Mouse (Mus musculus): ENCODE measurements around the gene Hoxd3. TPM values are rescaled to one million over a fixed set of nuclear protein-coding genes. Genes with fewer than 3 reads are reported as not detected.

Gene Hoxd3
- total RNA-seq (2021) = not detected

DNA sequence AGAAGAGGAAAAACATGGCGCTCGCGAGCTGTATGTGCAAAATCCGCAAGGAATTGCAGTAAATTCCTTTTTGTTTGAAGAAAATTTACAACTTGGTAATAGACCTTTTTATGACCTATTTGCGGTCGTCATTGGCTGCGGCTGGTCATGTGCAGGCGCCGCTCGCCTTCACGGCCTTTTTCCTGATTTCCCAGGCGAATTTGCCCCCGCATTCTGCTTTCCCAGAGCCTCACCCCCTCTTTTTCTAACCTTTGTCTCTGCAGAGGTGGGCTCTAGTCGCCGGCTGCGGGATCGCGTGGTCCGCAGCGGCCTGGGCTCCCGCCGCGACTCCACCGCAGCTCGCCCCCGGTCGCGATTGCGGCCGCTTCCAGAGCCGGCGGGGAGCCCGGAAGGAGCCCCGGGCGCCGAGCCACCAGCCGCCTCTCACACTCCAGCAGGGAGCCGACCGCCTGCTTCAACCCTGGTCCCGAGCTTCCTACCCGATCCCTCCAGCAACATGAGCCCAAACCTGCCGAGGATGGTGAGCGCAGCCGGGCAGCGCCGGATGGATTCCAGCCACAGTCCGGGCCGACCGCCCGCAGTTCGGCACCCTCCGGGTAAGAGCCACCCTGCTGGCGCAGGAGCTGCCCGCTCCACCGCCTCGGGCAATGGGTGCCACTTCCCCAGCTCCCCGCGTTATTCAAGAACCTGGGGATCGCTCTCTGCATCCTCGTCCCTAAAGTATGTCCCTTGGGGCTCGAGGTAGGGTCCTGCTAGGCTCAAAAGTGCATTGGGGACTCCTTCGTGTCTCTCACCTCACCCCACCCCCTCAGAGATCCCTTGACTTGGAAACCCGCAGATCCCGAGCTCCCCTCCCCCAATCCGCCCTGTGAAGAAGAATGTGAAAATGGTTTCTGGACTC, at the start of gene Hoxd3, which contains the start of gene Hoxd4:
Gene Hoxd3 (plus strand): TSS at position 207 of the 901 bp plus-strand sequence.
Gene Hoxd4 (plus strand): TSS at position 209 of the 901 bp plus-strand sequence.
- DNase-seq (ENCODE audit: low spot score in 2 of 2) = no peak
- intact Hi-C loops (cut with DNase I) = no loop called here

DNA sequence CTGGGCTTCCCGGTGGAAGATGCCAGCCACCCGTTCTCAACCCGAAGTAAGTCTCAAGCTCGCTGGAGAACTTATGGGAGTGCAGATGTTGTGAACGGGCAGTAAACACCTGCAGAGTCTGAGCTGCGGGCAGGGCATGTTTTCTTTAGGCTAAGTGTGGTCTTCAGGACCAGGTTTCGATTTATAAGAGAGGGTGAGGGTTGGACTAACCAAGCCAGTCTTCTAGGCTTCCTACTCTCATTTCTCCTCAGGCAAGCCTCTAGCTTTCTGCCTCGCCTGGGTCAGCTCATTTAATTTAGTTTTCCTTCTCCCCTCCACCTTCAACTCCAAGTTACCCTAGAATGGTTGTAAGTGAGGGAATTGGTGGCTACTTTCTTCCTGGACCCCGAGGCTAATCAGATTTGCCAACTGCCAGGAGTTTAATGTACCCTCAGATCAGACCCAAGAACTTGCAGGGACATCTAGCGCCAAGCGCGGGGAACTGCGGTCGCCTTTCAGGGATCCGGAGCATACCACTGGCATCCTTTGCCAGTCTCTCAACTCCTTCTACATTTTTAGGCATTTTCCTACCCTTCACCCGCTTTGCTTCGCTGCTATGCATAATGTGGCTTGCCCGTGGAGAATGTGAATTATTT, 48.3 kb upstream of the Hoxd3 start:
- intact Hi-C loops (cut with DNase I) = loop anchor here (2.0 to 10.0 kb wide), 5 partner anchors 597 to 1111 kb away; partner anchors contain the start of gene Chn1
- DNase-seq (ENCODE audit: low spot score in 2 of 2) = peak; percentile 42 to 52

- no peak for DNase-seq (ENCODE audit: low spot score in 2 of 2)
- intact Hi-C loops (cut with DNase I) = loop anchor here (10.0 kb wide), 1 partner anchor 892 kb away; the partner anchor contains the start of gene Chn1
These were observed 45.3 kb upstream of the Hoxd3 start for GRCm38 (mm10) chr2:74666411-74666810.

- intact Hi-C loops (cut with DNase I) = loop anchor here (10.0 kb wide), 1 partner anchor 893 kb away; the partner anchor contains the start of gene Chn1
These were observed 44.4 kb upstream of the Hoxd3 start for GRCm38 (mm10) chr2:74667191-74667841.

DNA sequence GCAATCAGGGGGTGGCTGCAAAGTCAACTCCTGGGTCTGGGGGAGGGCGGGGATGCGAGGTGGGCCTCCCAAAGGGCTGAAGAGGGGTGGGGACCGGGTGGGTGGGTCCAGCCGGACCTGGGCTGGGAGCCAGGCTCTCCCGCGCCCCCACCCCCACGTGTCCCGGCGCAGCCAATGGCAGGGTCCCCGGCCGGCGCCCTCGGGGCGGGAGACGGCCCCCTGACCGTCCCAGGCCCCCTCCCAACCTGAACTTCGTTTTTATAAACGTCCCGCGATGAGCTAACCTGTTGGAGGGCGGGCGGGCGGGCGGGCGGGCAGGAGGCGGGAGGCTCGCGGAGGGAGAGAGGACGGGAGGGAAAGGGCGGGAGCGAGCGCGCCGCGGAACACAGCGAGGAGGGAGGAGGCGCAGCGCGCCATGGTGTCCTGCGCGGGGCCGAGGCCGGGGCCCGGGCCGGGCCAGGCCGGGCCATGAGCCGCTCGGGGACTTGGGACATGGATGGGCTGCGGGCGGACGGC, 43.8 kb upstream of the Hoxd3 start, which contains the start of gene Hoxd13:
Gene Hoxd13 (plus strand): TSS at position 469 of the 516 bp plus-strand sequence.
- DNase-seq (ENCODE audit: low spot score in 2 of 2) = no peak
- intact Hi-C loops (cut with DNase I) = loop anchor here (10.0 kb wide), 1 partner anchor 893 kb away; the partner anchor contains the start of gene Chn1

More at GRCm38 (mm10) chr2:74667191-74667841, 44.4 kb upstream of the Hoxd3 start:
- DNase-seq (ENCODE audit: low spot score in 2 of 2) = peak in 1 of 2 experiments; percentile 6

GRCm38 (mm10) chr2:74668370-74669229, 43.1 kb upstream of the Hoxd3 start:
- peak in 1 of 2 experiments; percentile 23 for DNase-seq (ENCODE audit: low spot score in 2 of 2)
- intact Hi-C loops (cut with DNase I) = loop anchor here (10.0 kb wide), 1 partner anchor 894 kb away; the partner anchor contains the start of gene Chn1

DNA sequence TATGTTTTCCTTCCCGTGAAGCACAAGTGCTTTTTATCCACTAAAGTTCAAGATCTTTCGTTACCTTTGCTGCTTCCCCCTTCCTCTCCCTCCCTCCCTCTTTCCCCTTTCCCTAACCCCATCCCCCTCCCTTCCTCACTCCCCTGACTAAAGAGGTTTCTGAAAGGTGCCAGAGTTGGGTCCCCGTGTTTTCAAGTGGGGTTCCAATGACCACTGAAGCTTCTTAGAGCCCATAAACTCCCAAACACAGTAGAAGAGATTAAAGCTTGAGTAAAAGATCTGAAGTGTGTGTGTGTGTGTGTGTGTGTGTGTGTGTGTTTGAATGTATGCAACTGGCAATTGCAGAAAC, 42.5 kb upstream of the Hoxd3 start:
- DNase-seq (ENCODE audit: low spot score in 2 of 2) = peak in 1 of 2 experiments; percentile 4
- intact Hi-C loops (cut with DNase I) = loop anchor here (10.0 kb wide), 1 partner anchor 894 kb away; the partner anchor contains the start of gene Chn1

DNA sequence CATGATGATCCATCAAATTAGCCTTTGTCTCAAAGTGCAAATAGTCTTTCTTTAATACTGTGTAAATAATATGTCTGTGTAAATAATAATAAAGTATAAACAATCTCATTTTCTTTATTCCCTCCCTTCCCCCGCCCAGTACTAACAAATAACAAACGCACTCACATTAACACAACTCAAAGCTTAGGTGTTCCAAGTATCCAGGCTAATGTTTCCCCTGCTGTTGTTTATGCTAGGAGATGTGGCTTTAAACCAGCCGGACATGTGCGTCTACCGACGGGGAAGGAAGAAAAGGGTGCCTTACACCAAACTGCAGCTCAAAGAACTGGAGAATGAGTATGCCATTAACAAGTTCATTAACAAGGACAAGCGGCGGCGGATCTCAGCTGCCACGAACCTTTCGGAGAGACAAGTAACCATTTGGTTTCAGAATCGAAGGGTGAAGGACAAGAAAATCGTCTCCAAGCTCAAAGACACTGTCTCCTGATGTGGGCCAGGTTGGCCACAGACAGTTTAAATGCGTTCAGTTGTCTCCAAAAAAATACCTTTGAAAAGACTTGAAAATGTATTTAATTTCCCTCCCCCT, 42.0 kb upstream of the Hoxd3 start:
- peak in 1 of 2 experiments; percentile 2 for DNase-seq (ENCODE audit: low spot score in 2 of 2)
- intact Hi-C loops (cut with DNase I) = loop anchor here (10.0 kb wide), 1 partner anchor 895 kb away; the partner anchor contains the start of gene Chn1

- DNase-seq (ENCODE audit: low spot score in 2 of 2) = peak in 1 of 2 experiments; percentile 2
- intact Hi-C loops (cut with DNase I) = no loop called here
These were observed 41.0 kb upstream of the Hoxd3 start for GRCm38 (mm10) chr2:74670632-74671188.

DNA sequence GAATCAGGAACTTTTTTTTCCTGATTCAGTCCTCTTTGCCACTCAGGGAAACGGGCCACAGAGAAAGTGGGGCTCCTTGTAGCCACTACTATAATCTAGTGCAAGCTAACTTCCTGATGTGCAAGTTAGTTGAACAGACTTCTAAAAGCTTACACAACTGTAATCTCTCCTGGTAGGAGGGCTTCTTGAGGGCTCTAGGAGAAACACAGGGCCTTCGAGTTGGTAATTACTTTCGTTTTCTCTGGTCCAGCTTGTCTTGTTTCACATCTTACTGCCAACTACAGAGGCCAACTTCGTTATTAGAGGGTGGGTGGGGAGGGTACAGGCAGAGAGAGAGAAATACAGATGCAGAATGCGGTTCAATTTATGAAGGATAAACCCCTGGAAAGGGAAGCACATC, 39.9 kb upstream of the Hoxd3 start:
- intact Hi-C loops (cut with DNase I) = no loop called here
- DNase-seq (ENCODE audit: low spot score in 2 of 2) = peak in 1 of 2 experiments; percentile 3

- intact Hi-C loops (cut with DNase I) = no loop called here
- peak in 1 of 2 experiments; percentile 18 for DNase-seq (ENCODE audit: low spot score in 2 of 2)
These were observed 39.0 kb upstream of the Hoxd3 start for GRCm38 (mm10) chr2:74672481-74673362.

GRCm38 (mm10) chr2:74673835-74674425, 37.8 kb upstream of the Hoxd3 start:
- peak in 1 of 2 experiments; percentile 3 for DNase-seq (ENCODE audit: low spot score in 2 of 2)
- intact Hi-C loops (cut with DNase I) = no loop called here

DNA sequence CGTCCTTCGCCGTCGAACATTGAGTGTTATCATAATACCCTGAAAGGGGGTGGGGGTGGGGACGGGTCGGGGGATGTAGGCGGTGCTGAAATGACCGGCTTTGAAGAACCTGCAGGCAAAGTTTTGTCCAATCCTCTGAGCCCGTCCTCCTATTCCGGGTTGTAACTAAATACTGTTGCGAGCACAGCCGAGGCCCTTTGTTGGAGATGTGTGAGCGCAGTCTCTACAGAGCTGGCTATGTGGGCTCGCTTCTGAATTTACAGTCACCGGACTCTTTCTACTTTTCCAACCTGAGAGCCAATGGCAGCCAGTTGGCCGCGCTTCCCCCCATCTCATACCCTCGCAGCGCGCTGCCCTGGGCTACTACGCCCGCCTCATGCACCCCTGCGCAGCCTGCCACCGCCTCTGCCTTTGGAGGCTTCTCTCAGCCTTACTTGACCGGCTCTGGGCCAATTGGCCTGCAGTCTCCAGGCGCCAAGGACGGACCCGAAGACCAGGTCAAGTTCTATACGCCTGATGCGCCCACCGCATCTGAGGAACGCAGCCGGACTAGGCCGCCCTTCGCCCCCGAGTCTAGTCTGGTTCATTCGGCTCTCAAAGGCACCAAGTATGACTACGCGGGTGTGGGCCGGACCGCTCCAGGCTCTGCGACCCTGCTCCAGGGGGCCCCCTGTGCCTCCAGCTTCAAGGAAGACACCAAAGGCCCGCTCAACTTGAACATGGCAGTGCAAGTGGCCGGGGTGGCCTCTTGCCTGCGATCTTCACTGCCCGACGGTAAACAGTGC, 36.7 kb upstream of the Hoxd3 start, which contains the start of gene Hoxd12:
Gene Hoxd12 (plus strand): TSS at position 133 of the 785 bp plus-strand sequence.
- intact Hi-C loops (cut with DNase I) = no loop called here
- peak in 1 of 2 experiments; percentile 3 for DNase-seq (ENCODE audit: low spot score in 2 of 2)

GRCm38 (mm10) chr2:74675666-74676282, 36.0 kb upstream of the Hoxd3 start:
- intact Hi-C loops (cut with DNase I) = no loop called here
- DNase-seq (ENCODE audit: low spot score in 2 of 2) = peak in 1 of 2 experiments; percentile 2

Measured in left cerebral cortex, postnatal 36 days (tissue).